Mouse (Mus musculus): ENCODE results near the gene Spint1.

DNA sequence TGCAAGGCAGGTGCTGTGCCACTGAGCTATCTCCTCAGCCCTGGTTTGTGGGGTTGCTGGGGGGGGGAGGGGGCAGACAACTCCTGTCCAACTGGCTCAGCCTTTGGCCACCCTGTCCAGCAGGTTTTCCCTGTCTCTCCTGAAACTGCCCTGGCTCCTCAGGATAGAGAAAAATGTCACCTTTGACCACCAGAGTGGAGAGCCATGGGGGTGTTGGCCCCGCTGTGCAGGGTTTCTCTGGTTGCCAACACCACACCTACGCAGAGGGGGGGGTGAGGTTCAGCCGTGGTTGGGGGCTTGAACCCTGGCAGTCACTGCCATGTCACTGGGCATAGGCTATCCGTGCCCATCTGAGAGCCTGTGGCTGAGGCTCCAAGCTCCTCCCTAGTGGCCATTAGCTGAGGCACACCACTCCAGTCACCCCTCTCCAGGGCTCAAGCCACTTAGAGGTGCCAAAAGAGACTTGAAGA, 12.5 kb downstream of the Spint1 start:
- TF ChIP-seq CTCF (IDR thresholded peaks at IDR 0.05; ENCODE audit: control insufficient read depth, insufficient read depth, low read length) (no peak), POLR2A (IDR thresholded peaks at IDR 0.05; ENCODE audit: borderline replicate concordance, control insufficient read depth, low read depth, low read length) (no peak)

All from bone marrow, adult 2 months (tissue).